In genomic region chr8:95703461-95704260, GRCm38 (mm10) we compare ENCODE assay signal across 8 mouse cellular contexts. TPM values are rescaled to one million over a fixed set of nuclear protein-coding genes. Genes with fewer than 3 reads are reported as not detected.
DNase-seq lines count a peak whose midpoint lies in the region; ATAC-seq and TF ChIP-seq lines count a peak whose summit lies in the region.

No protein-coding gene starts in this region.

- no peak for TF ChIP-seq EP300 in heart, adult 2 months (IDR thresholded peaks at IDR 0.05; ENCODE audit: insufficient read depth, low read depth, low read length)
- no peak for TF ChIP-seq EP300 in lung, postnatal 0 days (IDR thresholded peaks at IDR 0.05)

- 8% methylated on average over 15 of the region's 15 CpGs for WGBS in lung, adult 2 months
- WGBS in heart, adult 2 months = 3% methylated on average over 15 of the region's 15 CpGs
- WGBS in lung, postnatal 0 days = 4% methylated on average over 15 of the region's 15 CpGs

- peak overlapping the region; percentile 65 for H3K27ac ChIP-seq in heart, adult 2 months
- no peak overlapping the region for H3K27ac ChIP-seq in lung, postnatal 0 days (ENCODE audit: low read length)

- no peak for DNase-seq in lung, adult 2 months
- DNase-seq in lung, postnatal 36 days = no peak
- DNase-seq in cerebellum, postnatal 14 days = peak; percentile 95 to 97
- peak; percentile 55 to 65 for DNase-seq in heart, adult 2 months
- DNase-seq in layer of hippocampus, adult 8-10 months (ENCODE audit: low spot score in 2 of 2) = peak; percentile 82 to 85
- DNase-seq in lung, postnatal 0 days (ENCODE audit: low spot score) = no peak
- DNase-seq in right cerebral cortex, postnatal 14 days = peak; percentile 90
- no peak for DNase-seq in adipocyte (ENCODE audit: low spot score)

- H3K9me3 ChIP-seq in lung, postnatal 0 days (ENCODE audit: low read length) = no peaks in the 10 kb centered on the region

- no peaks in the 10 kb centered on the region for H3K79me2 ChIP-seq in heart, adult 2 months (replicated peaks; ENCODE audit: control insufficient read depth, insufficient read depth, low read length)

- no peaks in the 10 kb centered on the region for H3K27me3 ChIP-seq in heart, adult 2 months (ENCODE audit: control insufficient read depth, insufficient read depth, low read length)
- H3K27me3 ChIP-seq in lung, postnatal 0 days (replicated peaks; ENCODE audit: insufficient read depth, low read length) = 0 out of 2 replicates have a peak, but pooled peaks cover 3% of the 10 kb centered on the region

- peak overlapping the region; percentile 47 for H3K4me3 ChIP-seq in lung, adult 2 months (replicated peaks; ENCODE audit: extremely low read depth, low read depth, low read length)
- H3K4me3 ChIP-seq in heart, adult 2 months = peak overlapping the region; percentile 55
- peak overlapping the region; percentile 42 for H3K4me3 ChIP-seq in lung, postnatal 0 days (ENCODE audit: low read depth, low read length)

- no peak for TF ChIP-seq POLR2A in lung, adult 2 months (IDR thresholded peaks at IDR 0.05; ENCODE audit: borderline replicate concordance, extremely low read depth, low read depth, low read length)
- peak; percentile 48; the same call in 1 of the 2 replicates for TF ChIP-seq POLR2A in heart, adult 2 months (IDR thresholded peaks at IDR 0.05; ENCODE audit: insufficient read depth, low read depth, low read length)

- ATAC-seq in lung, postnatal 0 days = peak; percentile 12; the same call in 1 of the 2 replicates

- H3K9ac ChIP-seq in heart, adult 2 months (ENCODE audit: low read depth, low read length) = peak overlapping the region; percentile 65
- 0 out of 2 replicates have a peak overlapping the region, but pooled peaks have one; percentile 23 for H3K9ac ChIP-seq in lung, postnatal 0 days (replicated peaks; ENCODE audit: low read depth)

- H3K4me1 ChIP-seq in lung, adult 2 months (ENCODE audit: control insufficient read depth, insufficient read depth, low read length) = no peaks in the 10 kb centered on the region
- peaks cover 2% of the 10 kb centered on the region for H3K4me1 ChIP-seq in heart, adult 2 months (ENCODE audit: control insufficient read depth, insufficient read depth, low read length)
- peaks cover 2% of the 10 kb centered on the region; the same call in 1 of the 2 replicates for H3K4me1 ChIP-seq in lung, postnatal 0 days (ENCODE audit: insufficient read depth, low read depth, low read length)

- TF ChIP-seq CTCF in lung, adult 2 months (IDR thresholded peaks at IDR 0.05; ENCODE audit: insufficient read depth, low read length) = no peak
- no peak for TF ChIP-seq CTCF in heart, adult 2 months (IDR thresholded peaks at IDR 0.05)
- no peak for TF ChIP-seq CTCF in lung, postnatal 0 days (IDR thresholded peaks at IDR 0.05)

- H3K4me2 ChIP-seq in lung, postnatal 0 days (replicated peaks; ENCODE audit: low read depth, low read length) = peak overlapping the region; percentile 92

- intact Hi-C loops in heart, adult 2 months (cut with DNase I) = no loop called here

- H3K36me3 ChIP-seq in heart, adult 2 months (ENCODE audit: control insufficient read depth, insufficient read depth, low read length) = no peaks in the 10 kb centered on the region
- H3K36me3 ChIP-seq in lung, postnatal 0 days (ENCODE audit: insufficient read depth, low read length) = no peaks in the 10 kb centered on the region

RNA-seq across cellular contexts. Expression of gene Setd6, which starts 12.0 kb away (rescaled TPM):
- 8.9 and 13.8 TPM in 2 replicates for polyA plus RNA-seq in lung, adult 2 months (2012; rRNA removed)
- total RNA-seq in heart, adult 2 months (2021) = 10 to 100 TPM; 14.3 to 15.3 TPM
- polyA plus RNA-seq in heart, adult 2 months (2012; rRNA removed) = 8.0 and 13.1 TPM in 2 replicates
- total RNA-seq in layer of hippocampus, adult 8-10 months (2022) = 10 to 100 TPM; 18.7 to 27.8 (median 23.9) TPM
- 7.8 and 7.9 TPM in 2 replicates for polyA plus RNA-seq in lung, postnatal 0 days (2015; fragmentation: Nextera tagmentation; extraction: Ambion mirVana)

RNA-seq across cellular contexts. Expression of gene Ndrg4, which starts 26.9 kb away (rescaled TPM):
- 17.4 and 21.5 TPM in 2 replicates for polyA plus RNA-seq in lung, adult 2 months (2012; rRNA removed)
- 100 to 1,000 TPM; 147 to 152 TPM for total RNA-seq in heart, adult 2 months (2021)
- polyA plus RNA-seq in heart, adult 2 months (2012; rRNA removed) = 370 and 528 TPM in 2 replicates
- total RNA-seq in layer of hippocampus, adult 8-10 months (2022) = 1,000 to 10,000 TPM; 1,272 to 1,518 (median 1,383) TPM
- 10.1 and 11.4 TPM in 2 replicates for polyA plus RNA-seq in lung, postnatal 0 days (2015; fragmentation: Nextera tagmentation; extraction: Ambion mirVana)

Comparison
In these comparisons a context has a peak if more than half of its experiments do, and no peak if none do; other contexts are left out.
1. DNase-seq: peak in cerebellum, postnatal 14 days (2 of 2), heart, adult 2 months (2 of 2), layer of hippocampus, adult 8-10 months (2 of 2) and right cerebral cortex, postnatal 14 days (single experiment); none in lung, adult 2 months (single experiment), lung, postnatal 36 days (single experiment), lung, postnatal 0 days (single experiment) and adipocyte (single experiment).
2. RNA of gene Ndrg4, which starts 26.9 kb away (polyA plus RNA-seq): 370 to 528 TPM in heart, adult 2 months; 17.4 to 21.5 TPM in lung, adult 2 months and 10.1 to 11.4 TPM in lung, postnatal 0 days; every median in the first group is over 10 times any median in the second.
3. Peak in every context shown above with its lines, with median percentiles within 50 percentile points of each other: H3K4me3 ChIP-seq.